Mouse (Mus musculus) frontal cortex, postnatal 14 days (tissue): Measurements from ENCODE around the gene D17H6S53E.

Experiments
- DNase-seq, 2 experiments: peaks; one replicate each; pipeline ENCODE4 v3.0.0; 2022; ENCODE audit warnings: low spot score in 2 of 2

The D17H6S53E gene

GRCm38 (mm10) chr17:35126206-35126611 is at the start of gene D17H6S53E:
D17H6S53E (plus strand) TSS chr17:35126373.
- DNase-seq = peak; percentile 32 to 66

- DNase-seq = no peak
Observed at GRCm38 (mm10) chr17:35076507-35077176, 49.5 kb upstream of the D17H6S53E start, which contains the start of gene Ly6g6e. Ly6g6e (plus strand) TSS chr17:35076902.

- DNase-seq = no peak
Observed at GRCm38 (mm10) chr17:35077285-35077684, 48.9 kb upstream of the D17H6S53E start.

GRCm38 (mm10) chr17:35077786-35078233 is 48.4 kb upstream of the D17H6S53E start, which contains the start of gene Ly6g6d:
Ly6g6d (minus strand) TSS chr17:35078065.
- no peak for DNase-seq

- DNase-seq = no peak
Observed at GRCm38 (mm10) chr17:35079778-35080177, 46.4 kb upstream of the D17H6S53E start.

GRCm38 (mm10) chr17:35080248-35080647 is 45.9 kb upstream of the D17H6S53E start:
- DNase-seq = no peak

- DNase-seq = no peak
Observed at GRCm38 (mm10) chr17:35080710-35081109, 45.5 kb upstream of the D17H6S53E start.

- no peak for DNase-seq
Observed at GRCm38 (mm10) chr17:35082841-35083576, 43.2 kb upstream of the D17H6S53E start.

GRCm38 (mm10) chr17:35083929-35084497 is 42.2 kb upstream of the D17H6S53E start:
- DNase-seq = no peak

GRCm38 (mm10) chr17:35085208-35085865 is 40.8 kb upstream of the D17H6S53E start, which contains the start of gene Ly6g6f:
Ly6g6f (minus strand) TSS chr17:35085610.
- DNase-seq = no peak

GRCm38 (mm10) chr17:35088151-35088550 is 38.0 kb upstream of the D17H6S53E start:
- DNase-seq = no peak

GRCm38 (mm10) chr17:35088825-35089644 is 37.1 kb upstream of the D17H6S53E start, which contains the start of gene Abhd16a:
Abhd16a (plus strand) TSS chr17:35089263.
- peak; percentile 88 to 93 for DNase-seq

- DNase-seq = no peak
Observed at GRCm38 (mm10) chr17:35090166-35090932, 35.8 kb upstream of the D17H6S53E start.

- DNase-seq = no peak
Observed at GRCm38 (mm10) chr17:35092403-35093198, 33.6 kb upstream of the D17H6S53E start.

- DNase-seq = no peak
Observed at GRCm38 (mm10) chr17:35094475-35095365, 31.5 kb upstream of the D17H6S53E start.

- no peak for DNase-seq
Observed at GRCm38 (mm10) chr17:35096597-35096996, 29.6 kb upstream of the D17H6S53E start.

GRCm38 (mm10) chr17:35097164-35097655 is 29.0 kb upstream of the D17H6S53E start:
- no peak for DNase-seq

- no peak for DNase-seq
Observed at GRCm38 (mm10) chr17:35100196-35100765, 25.9 kb upstream of the D17H6S53E start.
